Mouse (Mus musculus) forebrain, embryonic 13.5 days (tissue): ENCODE results near the gene Atrip. TPM values are rescaled to one million over a fixed set of nuclear protein-coding genes. Genes with fewer than 3 reads are reported as not detected.
A peak's percentile ranks its signal among the peaks of the same experiment; 100 is the strongest.

Source experiments
- ATAC-seq: fragments of 200-750 bp; cut with Nextera tagmentation; 2 replicates; pipeline ENCODE4 v1.8.0; 2017
- H3K27ac ChIP-seq: fragments of 300-500 bp; sonication (generic); 2 replicates; pipeline ENCODE4 v1.5.1; 2015; ENCODE audit warnings: inconsistent platforms, mild to moderate bottlenecking, moderate library complexity
- H3K27me3 ChIP-seq: fragments of 300-500 bp; sonication (generic); 2 replicates; pipeline ENCODE4 v1.6.1; 2015; ENCODE audit warnings: mild to moderate bottlenecking, inconsistent platforms
- H3K36me3 ChIP-seq: fragments of 300-500 bp; sonication (generic); 2 replicates; pipeline ENCODE4 v1.6.1; 2015; ENCODE audit warnings: mild to moderate bottlenecking, inconsistent platforms; ENCODE audit not compliant: poor library complexity, severe bottlenecking
- H3K4me1 ChIP-seq: fragments of 300-500 bp; sonication (generic); 2 replicates; pipeline ENCODE4 v1.6.1; 2015; ENCODE audit warnings: inconsistent platforms
- H3K4me2 ChIP-seq: fragments of 300-500 bp; sonication (generic); 2 replicates; pipeline ENCODE4 v1.6.1; 2015; ENCODE audit warnings: inconsistent platforms, mild to moderate bottlenecking, moderate library complexity
- H3K4me3 ChIP-seq: fragments of 300-500 bp; sonication (generic); 2 replicates; pipeline ENCODE4 v1.5.1; 2015; ENCODE audit warnings: mild to moderate bottlenecking, inconsistent platforms
- H3K9ac ChIP-seq: fragments of 300-500 bp; sonication (generic); 2 replicates; pipeline ENCODE4 v1.6.1; 2015; ENCODE audit warnings: mild to moderate bottlenecking, inconsistent platforms
- H3K9me3 ChIP-seq: fragments of 300-500 bp; sonication (generic); replicated peaks from 2 replicates; pipeline ENCODE4 v1.6.1; 2016; ENCODE audit warnings: inconsistent platforms
- WGBS: fragments of 180-500 bp; shearing (Covaris S2); methylation state at CpG from one replicate; pipeline ENCODE4 v1.1.7; 2015; 5-methylcytosine and 5-hydroxymethylcytosine counted together
- polyA plus RNA-seq: library from polyadenylated mRNA; unstranded; fragments of >200 nt; fragmentation: Nextera tagmentation; extraction: Ambion mirVana; gene quantifications from 2 replicates; pipeline ENCODE4 v1.2.1, GENCODE M21; 2015

The Atrip gene
- polyA plus RNA-seq, 1 experiment from 2014 or later: 31.5 TPM

DNA sequence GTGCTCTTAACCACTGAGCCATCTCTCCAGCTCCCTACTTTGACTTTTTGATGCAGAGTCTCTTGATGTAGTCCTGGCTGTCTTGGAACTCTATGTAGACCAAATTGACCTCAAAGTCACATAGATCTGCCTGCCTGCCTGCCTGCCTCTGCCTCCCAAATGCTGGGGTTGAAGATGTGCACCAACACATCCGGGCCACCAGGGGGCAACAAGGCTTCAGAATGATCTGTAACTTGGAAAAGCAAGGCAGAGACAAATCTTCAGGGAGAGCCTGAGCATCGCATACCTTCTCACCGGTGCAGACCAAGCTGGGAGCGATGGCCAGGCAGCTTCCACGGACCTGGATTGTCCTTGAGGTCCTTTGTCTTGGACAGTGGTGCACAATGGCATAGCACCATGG, 27.6 kb downstream of the Atrip start:
- Histone ChIP-seq H3K9me3 (no peaks in the 10 kb centered on the region), H3K4me1 (no peaks in the 10 kb centered on the region), H3K27ac (no peak overlapping the region), H3K4me2 (no peak overlapping the region), H3K27me3 (no peaks in the 10 kb centered on the region), H3K36me3 (no peaks in the 10 kb centered on the region), H3K4me3 (no peak overlapping the region), H3K9ac (no peak overlapping the region)
- no peak for ATAC-seq
- WGBS: 39% methylated on average over 5 of the region's 5 CpGs

DNA sequence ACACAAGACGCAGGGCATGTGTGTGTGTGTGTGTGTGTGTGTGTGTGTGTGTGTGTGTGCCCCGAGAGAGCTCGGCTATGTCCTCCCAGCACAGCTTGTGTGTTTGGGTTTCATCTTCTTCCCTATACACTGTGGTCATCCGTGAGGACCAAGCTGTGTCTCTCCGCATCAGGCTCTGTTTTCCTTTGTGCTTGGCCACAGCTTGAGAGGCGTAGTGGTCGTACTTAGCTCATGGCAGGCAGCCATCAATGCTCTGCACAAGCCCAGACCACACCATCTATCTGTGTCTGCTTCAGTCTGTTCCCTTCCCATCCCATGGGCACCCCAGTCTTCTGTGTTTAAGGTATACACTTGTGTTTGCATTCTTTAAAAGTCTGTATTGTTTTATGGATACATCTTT, 32.6 kb downstream of the Atrip start:
- Histone ChIP-seq H3K9ac (no peak overlapping the region), H3K36me3 (no peaks in the 10 kb centered on the region), H3K4me1 (peaks cover 11% of the 10 kb centered on the region), H3K27me3 (0 out of 2 replicates have a peak, but pooled peaks cover 5% of the 10 kb centered on the region), H3K27ac (no peak overlapping the region), H3K4me2 (no peak overlapping the region), H3K4me3 (no peak overlapping the region), H3K9me3 (no peaks in the 10 kb centered on the region)
- WGBS: 87% methylated on average over 7 of the region's 7 CpGs
- no peak for ATAC-seq

DNA sequence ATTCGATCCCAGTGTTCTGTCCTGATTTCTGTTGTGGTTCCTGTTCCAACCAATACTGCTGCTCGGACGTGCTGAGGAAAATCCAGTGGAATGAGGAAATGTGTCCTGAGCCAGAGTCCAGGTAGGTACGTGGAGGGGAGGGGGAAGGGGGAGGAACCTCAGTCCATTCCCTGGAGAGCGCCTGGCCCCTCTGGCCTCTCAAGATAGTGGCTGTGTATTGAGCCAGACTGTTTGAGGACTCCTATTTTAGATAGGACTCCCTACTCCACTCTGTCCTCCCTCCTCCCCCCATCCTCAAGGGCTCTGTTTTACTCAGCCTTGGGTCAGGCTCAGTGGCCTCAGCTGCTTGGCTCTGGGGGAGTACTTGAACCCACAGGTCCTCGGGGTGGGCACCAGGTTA, 33.0 kb downstream of the Atrip start:
- Histone ChIP-seq H3K9me3 (no peaks in the 10 kb centered on the region), H3K4me1 (peaks cover 11% of the 10 kb centered on the region), H3K27ac (no peak overlapping the region), H3K27me3 (0 out of 2 replicates have a peak, but pooled peaks cover 5% of the 10 kb centered on the region), H3K9ac (no peak overlapping the region), H3K4me3 (no peak overlapping the region), H3K4me2 (no peak overlapping the region), H3K36me3 (no peaks in the 10 kb centered on the region)
- ATAC-seq: no peak
- 68% methylated on average over 5 of the region's 6 CpGs for WGBS

DNA sequence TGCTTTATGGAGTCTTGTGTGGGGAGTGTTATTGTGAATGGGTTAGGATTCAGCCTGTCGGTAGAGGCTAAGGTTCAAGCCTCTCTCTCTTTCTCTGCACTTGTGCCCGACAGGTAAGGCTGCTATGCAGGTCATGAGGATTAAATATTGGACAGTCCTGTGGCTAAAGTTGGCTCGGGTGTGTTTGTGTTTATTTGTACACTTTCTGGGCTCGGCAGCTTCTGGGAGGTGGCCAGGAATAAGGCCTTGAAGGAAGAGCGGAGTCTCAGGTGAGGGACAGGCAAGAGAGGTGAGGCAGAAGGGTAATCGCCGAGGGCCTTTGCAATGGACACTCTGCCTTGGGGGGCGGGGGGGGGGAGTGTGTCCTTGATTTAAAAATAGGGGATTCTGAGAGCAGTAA, 33.7 kb downstream of the Atrip start:
- ATAC-seq: no peak

DNA sequence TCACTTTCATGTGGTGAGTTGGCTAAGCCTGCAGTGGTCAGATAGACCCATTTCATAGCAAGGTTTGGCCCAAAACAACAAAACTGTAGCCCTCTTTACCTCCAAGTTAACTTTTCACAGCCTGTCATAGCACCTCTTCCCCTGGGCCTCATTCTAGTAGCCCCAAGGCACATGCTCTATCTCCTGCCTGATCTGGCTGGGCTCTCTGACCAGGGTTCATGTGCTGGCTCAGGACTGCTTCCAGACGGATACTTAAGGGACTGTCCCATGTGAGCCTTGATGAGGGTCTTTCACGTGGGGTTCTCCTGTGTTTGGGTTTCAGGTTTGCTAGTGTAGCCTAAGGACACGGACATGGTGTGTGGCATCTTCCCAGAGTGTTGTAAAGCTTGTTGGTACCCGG, 34.2 kb downstream of the Atrip start:
- H3K4me1 ChIP-seq: peaks cover 11% of the 10 kb centered on the region
- H3K36me3 ChIP-seq: no peaks in the 10 kb centered on the region
- H3K9ac ChIP-seq: no peak overlapping the region
- H3K9me3 ChIP-seq: no peaks in the 10 kb centered on the region
- H3K27ac ChIP-seq: no peak overlapping the region
- H3K4me2 ChIP-seq: peak overlapping the region; percentile 79; the same call in 1 of the 2 replicates
- no peak for ATAC-seq
- H3K4me3 ChIP-seq: no peak overlapping the region
- 88% methylated on average over 4 of the region's 4 CpGs for WGBS
- H3K27me3 ChIP-seq: 0 out of 2 replicates have a peak, but pooled peaks cover 5% of the 10 kb centered on the region

More for the DNA sequence above, 33.7 kb downstream of the Atrip start:
- 80% methylated on average over 8 of the region's 8 CpGs for WGBS
- Histone ChIP-seq H3K9ac (no peak overlapping the region), H3K4me2 (no peak overlapping the region), H3K4me1 (peaks cover 11% of the 10 kb centered on the region), H3K9me3 (no peaks in the 10 kb centered on the region), H3K27me3 (0 out of 2 replicates have a peak, but pooled peaks cover 5% of the 10 kb centered on the region), H3K27ac (no peak overlapping the region), H3K36me3 (no peaks in the 10 kb centered on the region), H3K4me3 (no peak overlapping the region)

DNA sequence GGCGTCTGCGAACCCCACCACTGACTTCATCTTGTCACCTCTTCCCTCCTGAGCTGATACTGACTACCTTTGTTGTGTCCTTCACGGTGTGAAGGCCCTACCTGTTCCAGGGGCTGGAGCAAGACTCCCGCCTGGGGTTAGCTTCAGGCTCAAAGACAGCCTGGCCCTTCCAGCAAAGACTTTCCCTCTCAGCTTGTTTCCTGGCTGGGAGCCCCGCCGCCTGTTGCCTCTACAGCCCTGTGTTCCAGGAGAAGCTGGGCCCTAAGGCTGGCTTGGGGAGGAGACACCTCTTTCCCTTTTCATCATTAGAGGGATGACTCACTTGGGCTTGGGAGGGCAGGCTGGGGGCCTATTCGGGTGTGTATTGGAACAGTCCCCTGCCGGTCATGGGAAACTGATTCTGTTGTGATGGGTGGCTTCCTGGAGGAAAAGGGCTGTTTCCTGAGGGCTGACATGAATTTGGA, 35.0 kb downstream of the Atrip start:
- peak overlapping the region; percentile 72 for H3K9ac ChIP-seq
- H3K4me2 ChIP-seq: peak overlapping the region; percentile 79
- 0 out of 2 replicates have a peak, but pooled peaks cover 5% of the 10 kb centered on the region for H3K27me3 ChIP-seq
- H3K9me3 ChIP-seq: no peaks in the 10 kb centered on the region
- H3K4me1 ChIP-seq: peaks cover 11% of the 10 kb centered on the region
- H3K4me3 ChIP-seq: peak overlapping the region; percentile 55
- WGBS: 22% methylated on average over 8 of the region's 8 CpGs
- H3K36me3 ChIP-seq: no peaks in the 10 kb centered on the region
- H3K27ac ChIP-seq: no peak overlapping the region
- ATAC-seq: no peak

DNA sequence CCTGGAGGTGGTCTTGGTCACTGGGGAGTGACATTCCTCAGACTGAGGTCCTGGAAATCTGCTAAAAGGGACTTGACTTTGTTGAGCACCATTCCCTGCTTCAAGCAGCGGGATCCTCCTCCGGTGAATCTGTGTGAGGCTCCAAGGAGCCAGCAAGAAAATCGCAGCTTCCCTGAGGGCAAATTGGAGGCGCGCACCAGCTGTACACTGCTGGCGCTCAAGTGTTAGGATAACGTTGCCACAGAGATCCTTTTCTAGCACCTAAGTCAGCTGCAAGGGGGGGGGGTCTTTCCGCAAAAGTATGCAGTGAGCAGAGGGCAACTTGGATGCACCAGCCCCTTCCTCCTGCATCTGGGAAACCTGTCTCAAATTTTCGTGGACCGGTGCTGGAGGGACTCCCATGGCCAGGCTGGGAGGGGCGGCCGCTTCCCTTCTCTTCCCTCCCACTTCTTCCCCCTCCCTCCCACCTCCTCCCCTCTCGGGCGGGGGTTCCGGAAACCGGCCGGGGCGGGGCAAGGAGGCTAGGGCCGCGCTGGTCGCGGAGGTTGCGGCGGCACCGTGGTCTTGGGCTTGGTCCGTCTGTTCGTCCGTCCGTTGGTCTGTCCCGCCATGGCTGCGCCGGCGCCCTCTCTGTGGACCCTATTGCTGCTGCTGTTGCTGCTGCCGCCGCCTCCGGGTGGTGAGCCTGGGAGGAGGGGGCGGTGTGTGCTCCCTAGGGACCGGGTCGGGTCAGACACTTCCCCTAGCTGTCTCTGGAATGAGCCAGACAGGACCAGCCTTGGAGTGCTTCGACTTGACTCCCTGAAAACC, 35.6 kb downstream of the Atrip start, which contains the start of gene Shisa5:
TSS of gene Shisa5 (plus strand) at position 480 of the 810 bp plus-strand sequence.
- H3K4me3 ChIP-seq: peak within 1 kb of the TSS; percentile 55
- WGBS: under 1% methylated on average over 33 of the region's 40 CpGs
- H3K27me3 ChIP-seq: 0 out of 2 replicates have a peak, but pooled peaks cover 5% of the 10 kb centered on the region
- H3K27ac ChIP-seq: no peak within 1 kb of the TSS
- H3K4me2 ChIP-seq: peak within 1 kb of the TSS; percentile 79
- H3K4me1 ChIP-seq: peaks cover 11% of the 10 kb centered on the region
- H3K9ac ChIP-seq: peak within 1 kb of the TSS; percentile 72
- H3K36me3 ChIP-seq: no peaks in the 10 kb centered on the region
- no peaks in the 10 kb centered on the region for H3K9me3 ChIP-seq
- ATAC-seq: peak; percentile 83

DNA sequence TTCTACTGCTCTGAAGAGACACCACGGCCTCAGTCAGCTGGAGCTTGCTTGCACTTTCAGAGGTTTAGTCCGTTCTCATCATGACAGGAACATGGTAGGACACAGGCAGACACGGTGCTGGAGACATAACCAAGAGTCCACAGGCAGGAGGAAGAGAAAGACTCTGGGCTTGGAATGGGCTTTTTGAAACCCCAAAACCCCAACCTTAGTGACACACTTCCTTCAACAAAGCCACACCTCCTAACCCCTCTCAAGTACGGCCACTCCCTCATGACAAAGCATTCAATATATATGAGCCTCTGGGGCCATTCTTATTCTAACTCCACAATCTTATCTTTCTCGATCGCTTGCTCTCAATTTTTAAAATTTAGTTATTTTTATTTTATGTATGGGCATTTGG, 41.5 kb downstream of the Atrip start:
- no peaks in the 10 kb centered on the region for H3K4me1 ChIP-seq
- WGBS: 89% methylated on average over 6 of the region's 6 CpGs
- H3K4me2 ChIP-seq: no peak overlapping the region
- H3K27me3 ChIP-seq: no peaks in the 10 kb centered on the region
- H3K9me3 ChIP-seq: no peaks in the 10 kb centered on the region
- H3K36me3 ChIP-seq: no peaks in the 10 kb centered on the region; the same call in 1 of the 2 replicates
- H3K27ac ChIP-seq: no peak overlapping the region
- H3K9ac ChIP-seq: no peak overlapping the region
- no peak overlapping the region for H3K4me3 ChIP-seq
- no peak for ATAC-seq

DNA sequence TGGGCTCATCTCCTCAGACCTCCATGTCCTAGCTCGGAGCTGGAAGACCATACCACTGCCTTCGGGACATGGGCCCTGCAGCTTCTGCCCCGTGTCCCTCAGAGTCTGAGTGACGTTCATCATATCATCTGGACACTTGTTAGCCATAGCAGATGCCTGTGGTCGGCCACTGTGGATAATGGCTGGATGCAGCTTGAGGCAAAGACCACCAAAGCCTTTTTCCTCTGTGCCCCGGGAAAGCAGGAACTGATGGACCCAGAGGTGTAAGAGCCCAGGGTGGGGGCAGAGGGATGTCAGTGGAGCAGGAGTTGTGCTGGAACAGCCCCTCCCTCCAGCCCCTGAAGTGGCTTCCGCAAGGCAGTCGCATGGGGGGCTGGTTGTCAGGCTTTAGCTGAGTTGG, 42.2 kb downstream of the Atrip start:
- H3K4me3 ChIP-seq: no peak overlapping the region
- H3K36me3 ChIP-seq: peaks cover under 1% of the 10 kb centered on the region; the same call in 1 of the 2 replicates
- no peaks in the 10 kb centered on the region for H3K9me3 ChIP-seq
- WGBS: 85% methylated on average over 8 of the region's 8 CpGs
- H3K4me2 ChIP-seq: no peak overlapping the region
- no peak overlapping the region for H3K27ac ChIP-seq
- no peak overlapping the region for H3K9ac ChIP-seq
- no peaks in the 10 kb centered on the region for H3K27me3 ChIP-seq
- ATAC-seq: no peak
- no peaks in the 10 kb centered on the region for H3K4me1 ChIP-seq

DNA sequence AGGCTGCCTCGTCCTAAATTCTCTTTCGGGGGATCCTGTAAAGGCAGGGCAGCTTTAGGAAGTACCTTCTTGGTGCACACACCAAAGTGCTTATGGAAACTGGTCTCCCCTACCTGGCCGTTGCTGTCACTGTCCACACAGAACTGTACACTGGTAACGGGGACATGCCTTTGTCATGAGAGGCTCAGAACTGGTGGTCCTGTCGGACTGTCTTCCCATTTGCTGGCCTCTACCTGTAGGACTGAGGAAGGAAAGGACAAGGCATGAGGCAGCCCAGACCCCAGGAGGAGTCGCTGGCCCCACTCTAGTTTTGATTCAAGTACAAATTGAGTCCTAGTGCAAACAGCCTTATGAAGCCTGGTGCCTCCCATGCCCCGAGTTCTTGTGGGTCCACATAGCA, 42.9 kb downstream of the Atrip start:
- Histone ChIP-seq H3K36me3 (peaks cover 5% of the 10 kb centered on the region; the same call in 1 of the 2 replicates), H3K9ac (no peak overlapping the region), H3K27ac (no peak overlapping the region), H3K4me2 (no peak overlapping the region), H3K27me3 (no peaks in the 10 kb centered on the region), H3K9me3 (no peaks in the 10 kb centered on the region), H3K4me3 (no peak overlapping the region), H3K4me1 (no peaks in the 10 kb centered on the region)
- 92% methylated on average over 7 of the region's 7 CpGs for WGBS
- no peak for ATAC-seq

DNA sequence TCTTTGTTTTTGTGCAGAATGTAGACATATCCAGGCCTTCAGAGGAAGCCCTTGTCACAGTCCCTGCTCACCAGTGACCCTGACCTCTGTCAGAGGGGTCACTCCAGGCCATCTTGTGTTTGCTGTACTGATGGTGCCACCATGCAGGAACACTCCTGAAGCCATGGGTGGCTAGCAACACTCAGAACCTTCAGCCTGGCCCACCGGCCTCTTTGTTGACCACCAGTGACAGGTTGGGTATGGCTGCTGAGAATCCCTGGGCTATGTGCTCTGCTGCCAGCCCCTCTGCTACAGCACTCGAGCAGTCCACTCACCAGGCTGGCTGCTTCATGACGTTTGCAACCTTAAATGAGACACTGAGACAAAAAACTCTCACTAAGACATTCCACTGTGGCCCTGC, 43.6 kb downstream of the Atrip start:
- Histone ChIP-seq H3K4me1 (no peaks in the 10 kb centered on the region), H3K9me3 (no peaks in the 10 kb centered on the region), H3K27ac (no peak overlapping the region), H3K9ac (no peak overlapping the region), H3K36me3 (peaks cover 11% of the 10 kb centered on the region; the same call in 1 of the 2 replicates), H3K27me3 (no peaks in the 10 kb centered on the region), H3K4me3 (no peak overlapping the region), H3K4me2 (no peak overlapping the region)
- no peak for ATAC-seq
- 65% methylated on average over 3 of the region's 3 CpGs for WGBS

DNA sequence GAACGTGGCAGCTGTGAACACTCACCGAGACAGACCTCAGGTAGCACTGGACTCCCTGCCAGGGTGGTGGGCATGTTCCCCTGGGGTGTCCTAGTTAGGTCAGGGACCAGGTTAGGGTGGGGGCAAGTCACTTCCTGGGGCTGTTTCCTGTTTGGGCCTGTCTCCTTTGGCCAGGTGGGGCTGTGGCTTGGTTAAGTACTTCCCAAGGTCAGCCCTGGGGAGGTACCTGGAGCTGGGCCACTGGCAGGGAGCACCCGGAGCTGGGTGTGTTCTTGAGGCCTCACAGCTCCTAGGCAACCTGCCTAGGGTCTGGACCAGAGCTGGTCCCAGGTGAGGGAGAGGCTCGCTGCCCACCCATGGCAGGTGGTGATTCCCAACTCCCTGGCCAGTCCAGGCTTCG, 45.0 kb downstream of the Atrip start:
- 86% methylated on average over 5 of the region's 5 CpGs for WGBS
- no peak overlapping the region for H3K4me2 ChIP-seq
- H3K4me1 ChIP-seq: no peaks in the 10 kb centered on the region
- no peaks in the 10 kb centered on the region for H3K9me3 ChIP-seq
- H3K27ac ChIP-seq: no peak overlapping the region
- H3K9ac ChIP-seq: no peak overlapping the region
- no peaks in the 10 kb centered on the region for H3K27me3 ChIP-seq
- no peak overlapping the region for H3K4me3 ChIP-seq
- ATAC-seq: no peak
- H3K36me3 ChIP-seq: peaks cover 11% of the 10 kb centered on the region; the same call in 1 of the 2 replicates
